Mouse (Mus musculus) limb, embryonic 11.5 days (tissue): ENCODE measurements around the gene Nrip1. TPM values are rescaled to one million over a fixed set of nuclear protein-coding genes. Genes with fewer than 3 reads are reported as not detected.

ENCODE experiments used
- ATAC-seq: fragments of 200-750 bp; cut with Nextera tagmentation; 2 replicates; pipeline ENCODE4 v1.8.0; 2017; ENCODE audit warnings: low read depth; ENCODE audit not compliant: insufficient number of reproducible peaks, low FRiP score, low TSS enrichment
- DNase-seq: peaks from one replicate; pipeline ENCODE4 v3.0.0-alpha.2; 2015; ENCODE audit warnings: low spot score
- H3K27ac ChIP-seq: fragments of 300-500 bp; sonication (generic); replicated peaks from 2 replicates; pipeline ENCODE4 v1.5.1; 2014; ENCODE audit warnings: low read depth, mild to moderate bottlenecking, low read length
- H3K27me3 ChIP-seq: fragments of 300-500 bp; sonication (generic); 2 replicates; pipeline ENCODE4 v1.6.1; 2014; ENCODE audit warnings: mild to moderate bottlenecking, low read length, mixed read lengths; ENCODE audit not compliant: control insufficient read depth, insufficient read depth
- H3K36me3 ChIP-seq: fragments of 300-500 bp; sonication (generic); 2 replicates; pipeline ENCODE4 v1.6.1; 2014; ENCODE audit warnings: mild to moderate bottlenecking, low read length, moderate library complexity, mixed read lengths; ENCODE audit not compliant: control insufficient read depth, insufficient read depth
- H3K4me1 ChIP-seq: fragments of 300-500 bp; sonication (generic); 2 replicates; pipeline ENCODE4 v1.6.1; 2014; ENCODE audit warnings: low read length, mixed read lengths; ENCODE audit not compliant: control insufficient read depth, insufficient read depth
- H3K4me2 ChIP-seq: fragments of 300-500 bp; sonication (generic); 2 replicates; pipeline ENCODE4 v1.6.1; 2014; ENCODE audit warnings: low read depth, mild to moderate bottlenecking, moderate library complexity; ENCODE audit not compliant: severe bottlenecking
- H3K4me3 ChIP-seq: fragments of 300-500 bp; sonication (generic); 2 replicates; pipeline ENCODE4 v1.5.1; 2014; ENCODE audit warnings: low read depth, low read length
- H3K9ac ChIP-seq: fragments of 300-500 bp; sonication (generic); 2 replicates; pipeline ENCODE4 v1.6.1; 2014; ENCODE audit warnings: mild to moderate bottlenecking, low read length
- H3K9me3 ChIP-seq: fragments of 300-500 bp; sonication (generic); 2 replicates; pipeline ENCODE4 v1.6.1; 2016; ENCODE audit warnings: low read length; ENCODE audit not compliant: control insufficient read depth
- WGBS: fragments of 180-500 bp; shearing (Covaris S2); extraction: QIAGEN DNeasy Blood & Tissue Kit; methylation state at CpG from one replicate; pipeline ENCODE4 v1.1.7; 2014; 5-methylcytosine and 5-hydroxymethylcytosine counted together
- polyA plus RNA-seq: library from polyadenylated mRNA; unstranded; fragments of >200 nt; fragmentation: Nextera tagmentation; extraction: Ambion mirVana; gene quantifications from 2 replicates; pipeline ENCODE4 v1.2.1, GENCODE M21; 2014

Nrip1 gene
- polyA plus RNA-seq, 1 experiment from 2014 or later: 29.1 TPM

DNA sequence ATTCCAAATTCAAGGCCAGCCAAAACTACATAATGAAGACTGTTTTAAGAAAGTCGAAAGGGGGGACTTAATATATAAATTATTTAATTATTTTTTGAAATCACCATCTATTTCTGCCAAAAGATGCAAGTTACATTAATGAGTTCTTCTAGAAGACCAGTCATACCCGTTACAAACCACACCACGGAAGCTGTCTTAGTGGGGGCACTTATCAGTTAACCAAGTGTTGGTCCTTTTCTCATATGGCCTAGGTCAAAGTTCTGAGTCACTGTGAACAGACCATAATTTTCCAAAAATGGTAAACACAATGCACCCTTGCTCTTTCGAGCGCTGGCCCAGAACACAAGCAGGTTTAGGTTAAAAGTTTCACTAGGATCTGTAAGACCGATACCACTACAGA lies 73.2 kb downstream of the Nrip1 start:
- Histone ChIP-seq H3K4me2 (no peak overlapping the region), H3K27ac (no peak overlapping the region), H3K9me3 (no peaks in the 10 kb centered on the region), H3K36me3 (no peaks in the 10 kb centered on the region), H3K4me3 (no peak overlapping the region), H3K27me3 (no peaks in the 10 kb centered on the region), H3K9ac (no peak overlapping the region), H3K4me1 (no peaks in the 10 kb centered on the region)
- ATAC-seq (no peak), DNase-seq (no peak)
- whole genome bisulfite sequencing: 91% methylated on average over 6 of the region's 6 CpGs

DNA sequence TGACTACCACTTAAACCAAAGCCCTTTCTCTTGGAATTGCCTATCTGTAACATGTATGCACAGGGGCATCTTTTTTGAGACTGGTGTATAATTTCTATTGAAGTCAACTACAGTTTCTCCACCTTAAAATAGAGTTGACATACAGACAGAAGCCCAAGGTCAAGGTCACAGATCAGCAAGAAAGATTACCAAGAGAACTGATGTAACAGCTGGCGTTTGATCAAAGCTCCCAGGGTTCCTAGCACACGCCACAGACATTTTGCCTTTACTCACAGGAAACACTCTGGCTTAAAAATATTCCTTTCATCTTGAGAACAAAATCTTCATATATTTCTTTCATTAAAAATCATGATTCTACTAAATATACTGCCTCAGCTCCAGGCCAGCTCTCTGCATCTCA lies 74.1 kb downstream of the Nrip1 start:
- WGBS: 55% methylated on average over 2 of the region's 2 CpGs
- H3K27me3 ChIP-seq: no peaks in the 10 kb centered on the region

DNA sequence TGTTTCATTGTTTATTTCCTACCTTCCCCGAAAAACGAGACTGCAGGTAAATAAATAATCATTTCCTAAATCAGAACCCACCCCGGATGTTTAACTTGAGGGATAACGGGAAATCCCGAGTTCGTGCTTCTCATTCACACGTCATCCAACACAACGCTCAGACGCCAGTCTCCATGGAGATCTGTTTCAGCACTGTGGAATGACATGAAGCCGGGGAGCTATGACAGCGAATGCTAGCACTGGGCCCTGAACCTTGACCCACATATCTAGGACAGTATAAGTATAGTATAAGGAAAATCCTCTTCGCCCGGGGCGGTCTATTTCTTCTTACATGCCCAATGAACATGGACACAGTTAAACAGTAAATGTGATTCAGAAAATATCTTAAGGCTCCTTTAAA lies 78.3 kb downstream of the Nrip1 start:
- DNase-seq (no peak), ATAC-seq (no peak)
- no peaks in the 10 kb centered on the region for H3K27me3 ChIP-seq
- H3K36me3 ChIP-seq: peaks cover 11% of the 10 kb centered on the region; the same call in 1 of the 2 replicates
- 93% methylated on average over 14 of the region's 14 CpGs for WGBS
- no peak overlapping the region for H3K4me2 ChIP-seq
- H3K4me3 ChIP-seq: no peak overlapping the region
- H3K9me3 ChIP-seq: no peaks in the 10 kb centered on the region
- no peaks in the 10 kb centered on the region for H3K4me1 ChIP-seq
- no peak overlapping the region for H3K9ac ChIP-seq
- no peak overlapping the region for H3K27ac ChIP-seq

More for the DNA sequence above, 74.1 kb downstream of the Nrip1 start:
- H3K36me3 ChIP-seq: no peaks in the 10 kb centered on the region; the same call in 1 of the 2 replicates
- no peak overlapping the region for H3K4me2 ChIP-seq
- H3K27ac ChIP-seq: no peak overlapping the region
- DNase-seq (no peak), ATAC-seq (no peak)
- no peak overlapping the region for H3K4me3 ChIP-seq
- H3K9me3 ChIP-seq: no peaks in the 10 kb centered on the region
- H3K4me1 ChIP-seq: no peaks in the 10 kb centered on the region
- H3K9ac ChIP-seq: no peak overlapping the region

DNA sequence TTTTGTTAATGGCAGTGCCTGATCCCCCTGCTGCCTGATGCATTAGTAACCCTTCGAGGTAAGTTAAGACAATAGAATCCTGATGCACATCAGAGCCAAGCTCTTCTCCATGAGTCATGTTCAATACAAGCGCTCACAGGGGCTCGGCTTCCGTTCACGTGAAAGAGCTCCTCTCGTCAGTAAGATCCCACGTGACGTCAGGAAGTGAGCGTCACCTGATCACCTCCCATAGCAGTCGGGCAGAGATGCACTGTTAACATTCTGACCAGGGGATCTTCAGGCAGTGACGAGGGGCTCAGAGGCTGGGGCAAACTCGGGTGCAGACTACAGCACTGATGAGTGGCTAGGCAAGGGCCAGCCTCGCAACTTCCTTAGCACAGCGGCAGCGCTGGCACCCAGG lies 79.1 kb downstream of the Nrip1 start:
- Histone ChIP-seq H3K27ac (no peak overlapping the region), H3K4me3 (no peak overlapping the region), H3K9me3 (no peaks in the 10 kb centered on the region), H3K4me1 (no peaks in the 10 kb centered on the region), H3K27me3 (no peaks in the 10 kb centered on the region), H3K4me2 (no peak overlapping the region), H3K36me3 (peaks cover 11% of the 10 kb centered on the region; the same call in 1 of the 2 replicates), H3K9ac (no peak overlapping the region)
- 83% methylated on average over 15 of the region's 15 CpGs for WGBS
- ATAC-seq (no peak), DNase-seq (no peak)

DNA sequence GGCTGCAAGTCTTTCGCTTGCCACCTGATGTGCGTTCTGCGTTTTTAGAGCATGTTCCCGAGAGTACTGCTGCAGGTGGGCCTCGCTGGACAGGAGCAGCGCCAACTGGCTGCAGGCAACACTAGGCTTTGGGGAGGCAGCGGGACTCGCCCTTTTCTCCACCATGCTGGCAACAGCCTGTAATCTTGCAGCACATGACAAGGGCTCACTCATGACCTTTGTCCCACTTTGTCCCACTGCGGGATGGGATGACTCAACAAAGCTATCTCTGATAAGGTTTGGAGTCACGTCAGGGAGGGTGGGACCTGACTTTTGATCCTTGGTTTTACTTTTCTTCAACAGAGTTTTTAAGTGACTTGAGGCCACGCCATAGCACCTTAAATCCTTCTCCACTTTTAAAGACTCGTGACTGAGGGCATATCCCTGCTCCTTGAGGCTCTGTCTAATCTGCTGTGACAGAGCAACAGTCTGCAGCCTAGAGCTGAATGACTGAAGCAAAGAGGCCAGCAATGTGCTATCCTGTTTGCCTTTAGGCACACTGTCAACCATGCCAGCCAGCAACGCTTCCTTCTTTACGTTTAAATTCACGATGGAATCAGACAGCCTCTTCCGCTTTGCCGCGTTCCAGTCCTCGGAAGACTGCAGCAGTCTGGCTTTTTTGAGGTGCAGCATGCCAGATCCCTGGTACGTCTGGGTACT lies 79.7 kb downstream of the Nrip1 start:
- peaks cover 11% of the 10 kb centered on the region; the same call in 1 of the 2 replicates for H3K36me3 ChIP-seq
- no peaks in the 10 kb centered on the region for H3K4me1 ChIP-seq
- no peak overlapping the region for H3K9ac ChIP-seq
- 89% methylated on average over 20 of the region's 20 CpGs for WGBS
- no peak for DNase-seq
- H3K27me3 ChIP-seq: no peaks in the 10 kb centered on the region
- no peak overlapping the region for H3K4me3 ChIP-seq
- no peak for ATAC-seq
- no peak overlapping the region for H3K4me2 ChIP-seq
- no peaks in the 10 kb centered on the region for H3K9me3 ChIP-seq
- no peak overlapping the region for H3K27ac ChIP-seq

DNA sequence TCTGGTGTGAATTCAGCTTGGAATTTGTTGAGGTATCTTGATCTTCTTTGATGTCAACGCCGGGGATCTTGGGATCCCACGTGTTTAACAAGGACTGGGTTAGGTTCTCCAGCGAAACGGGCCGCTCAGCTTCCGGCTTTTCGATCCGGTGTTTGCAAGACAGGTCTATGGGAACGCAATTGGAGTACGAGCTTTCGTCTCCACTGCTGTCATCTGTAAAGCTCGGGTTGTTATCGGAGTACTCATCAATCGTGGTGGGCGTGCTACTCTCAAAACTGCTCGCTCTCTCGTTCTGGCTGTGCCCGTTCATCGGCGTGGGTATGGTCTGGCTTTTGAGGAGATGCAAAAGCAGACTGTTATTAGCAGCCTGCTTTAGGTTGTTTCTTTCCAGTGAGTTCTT lies 80.5 kb downstream of the Nrip1 start:
- no peak overlapping the region for H3K27ac ChIP-seq
- DNase-seq (no peak), ATAC-seq (no peak)
- H3K9ac ChIP-seq: no peak overlapping the region
- H3K36me3 ChIP-seq: peaks cover 11% of the 10 kb centered on the region; the same call in 1 of the 2 replicates
- H3K4me2 ChIP-seq: no peak overlapping the region
- no peak overlapping the region for H3K4me3 ChIP-seq
- no peaks in the 10 kb centered on the region for H3K9me3 ChIP-seq
- H3K4me1 ChIP-seq: no peaks in the 10 kb centered on the region
- 98% methylated on average over 21 of the region's 21 CpGs for WGBS
- H3K27me3 ChIP-seq: no peaks in the 10 kb centered on the region

DNA sequence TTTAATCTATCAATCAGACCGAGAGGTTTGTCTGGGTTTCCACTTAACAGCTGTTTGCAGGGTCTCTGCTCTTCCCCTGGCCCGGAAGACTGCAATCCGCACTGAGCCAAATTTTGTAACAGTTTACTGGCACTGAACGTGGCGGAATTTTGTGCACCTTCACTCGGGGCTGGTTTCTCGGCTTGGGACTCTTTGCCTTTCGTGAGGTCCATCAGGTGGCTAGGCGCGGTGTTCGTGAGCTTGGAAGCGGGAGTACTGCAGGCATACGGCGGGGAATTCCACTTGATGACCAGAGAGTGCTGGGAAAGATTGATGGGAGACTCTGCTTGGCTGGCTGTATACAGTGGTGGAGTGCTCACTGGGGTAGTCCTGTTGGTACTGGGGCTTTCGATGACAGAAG lies 81.0 kb downstream of the Nrip1 start:
- H3K9me3 ChIP-seq: no peaks in the 10 kb centered on the region
- H3K4me3 ChIP-seq: no peak overlapping the region
- H3K4me2 ChIP-seq: no peak overlapping the region
- H3K36me3 ChIP-seq: peaks cover 11% of the 10 kb centered on the region; the same call in 1 of the 2 replicates
- H3K9ac ChIP-seq: no peak overlapping the region
- no peaks in the 10 kb centered on the region for H3K27me3 ChIP-seq
- WGBS: 90% methylated on average over 15 of the region's 15 CpGs
- no peaks in the 10 kb centered on the region for H3K4me1 ChIP-seq
- H3K27ac ChIP-seq: no peak overlapping the region
- no peak for ATAC-seq
- DNase-seq: no peak

DNA sequence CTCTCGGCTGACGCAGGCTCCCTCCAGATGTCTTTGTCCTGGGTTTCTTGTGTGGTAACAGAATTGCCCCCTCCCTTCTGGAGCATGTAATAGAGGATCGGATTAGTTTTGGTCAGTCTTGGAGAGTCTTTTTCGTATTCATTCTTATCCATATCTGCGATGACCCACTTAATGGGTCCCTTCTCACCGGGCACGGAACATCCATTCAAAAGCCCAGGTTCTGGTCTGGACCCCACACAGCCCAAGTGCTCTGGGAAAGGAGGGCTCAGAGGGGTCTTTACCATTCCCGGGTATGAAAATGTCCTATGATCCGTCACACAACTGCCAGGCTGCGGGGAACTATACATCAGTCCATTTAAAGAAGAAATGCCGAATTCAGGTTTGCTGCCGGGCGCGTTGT lies 82.3 kb downstream of the Nrip1 start:
- WGBS: 94% methylated on average over 14 of the region's 14 CpGs
- Histone ChIP-seq H3K9me3 (no peaks in the 10 kb centered on the region), H3K27ac (no peak overlapping the region), H3K36me3 (peaks cover 11% of the 10 kb centered on the region; the same call in 1 of the 2 replicates), H3K4me1 (no peaks in the 10 kb centered on the region), H3K27me3 (no peaks in the 10 kb centered on the region), H3K4me2 (no peak overlapping the region), H3K4me3 (no peak overlapping the region), H3K9ac (no peak overlapping the region)
- DNase-seq: no peak
- ATAC-seq: no peak

DNA sequence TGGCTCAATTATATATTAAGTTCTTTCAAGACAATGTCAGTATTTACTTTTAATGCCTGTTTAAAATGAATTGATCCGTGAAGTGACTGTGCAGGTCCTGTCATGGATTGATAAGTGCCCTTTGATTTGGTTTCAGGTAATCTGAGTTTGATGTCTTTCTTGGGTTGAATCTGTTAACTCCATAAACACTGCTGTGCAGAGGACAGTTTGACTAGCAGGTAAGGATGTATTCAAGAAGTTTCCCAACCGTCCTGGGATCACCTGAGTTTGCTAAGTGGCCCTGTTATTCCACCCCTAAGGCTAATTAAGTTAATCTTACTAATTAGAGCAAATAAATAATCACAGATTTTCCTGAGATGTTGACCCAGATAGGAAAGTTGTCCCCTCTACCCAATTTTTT lies 84.1 kb downstream of the Nrip1 start:
- no peak overlapping the region for H3K4me2 ChIP-seq
- H3K27me3 ChIP-seq: no peaks in the 10 kb centered on the region
- no peaks in the 10 kb centered on the region for H3K9me3 ChIP-seq
- H3K36me3 ChIP-seq: peaks cover 11% of the 10 kb centered on the region; the same call in 1 of the 2 replicates
- H3K9ac ChIP-seq: no peak overlapping the region
- ATAC-seq (no peak), DNase-seq (no peak)
- WGBS: 80% methylated on average over 2 of the region's 2 CpGs
- H3K4me3 ChIP-seq: no peak overlapping the region
- no peak overlapping the region for H3K27ac ChIP-seq
- H3K4me1 ChIP-seq: no peaks in the 10 kb centered on the region
